Mouse (Mus musculus) neural tube, embryonic 11.5 days (tissue): ENCODE measurements at regions not wholly inside any gene's neighbourhood (a gene's known extent, or its start where the extent isn't known, plus 50 kb on each side); places are given as distances from the start of the nearest gene placed in this dataset.

Experiments
- ATAC-seq: fragments of 200-750 bp; cut with Nextera tagmentation; 2 replicates; pipeline ENCODE4 v1.8.0; 2017; ENCODE audit warnings: moderate number of reproducible peaks, mild to moderate bottlenecking, moderate TSS enrichment, moderate library complexity; ENCODE audit not compliant: insufficient read depth, low FRiP score, low TSS enrichment
- DNase-seq: peaks from one replicate; pipeline ENCODE4 v3.0.0-alpha.2; 2015; ENCODE audit warnings: low spot score
- H3K27ac ChIP-seq: fragments of 300-500 bp; sonication (generic); 2 replicates; pipeline ENCODE4 v1.5.1; 2014; ENCODE audit warnings: low read depth, mild to moderate bottlenecking, low read length
- H3K27me3 ChIP-seq: fragments of 300-500 bp; sonication (generic); 2 replicates; pipeline ENCODE4 v1.6.1; 2014; ENCODE audit warnings: mild to moderate bottlenecking, low read length, mixed read lengths; ENCODE audit not compliant: control insufficient read depth, insufficient read depth
- H3K36me3 ChIP-seq: fragments of 300-500 bp; sonication (generic); 2 replicates; pipeline ENCODE4 v1.6.1; 2014; ENCODE audit warnings: mild to moderate bottlenecking, low read length, moderate library complexity, mixed read lengths; ENCODE audit not compliant: control insufficient read depth, insufficient read depth
- H3K4me1 ChIP-seq: fragments of 300-500 bp; sonication (generic); 2 replicates; pipeline ENCODE4 v1.6.1; 2014; ENCODE audit warnings: low read length, mixed read lengths; ENCODE audit not compliant: control insufficient read depth, insufficient read depth
- H3K4me2 ChIP-seq: fragments of 300-500 bp; sonication (generic); 2 replicates; pipeline ENCODE4 v1.6.1; 2014; ENCODE audit warnings: low read depth, mild to moderate bottlenecking, moderate library complexity
- H3K4me3 ChIP-seq: fragments of 300-500 bp; sonication (generic); 2 replicates; pipeline ENCODE4 v1.5.1; 2014; ENCODE audit warnings: low read depth, low read length
- H3K9ac ChIP-seq: fragments of 300-500 bp; sonication (generic); 2 replicates; pipeline ENCODE4 v1.6.1; 2014; ENCODE audit warnings: mild to moderate bottlenecking, low read length
- H3K9me3 ChIP-seq: fragments of 300-500 bp; sonication (generic); 2 replicates; pipeline ENCODE4 v1.6.1; 2016; ENCODE audit warnings: low read length; ENCODE audit not compliant: control insufficient read depth
- WGBS: fragments of 180-500 bp; shearing (Covaris S2); extraction: QIAGEN DNeasy Blood & Tissue Kit; methylation state at CpG from one replicate; pipeline ENCODE4 v1.1.7; 2014; 5-methylcytosine and 5-hydroxymethylcytosine counted together

- Histone ChIP-seq H3K4me3 (no peak overlapping the region), H3K4me2 (no peak overlapping the region), H3K27ac (no peak overlapping the region), H3K27me3 (no peaks in the 10 kb centered on the region), H3K4me1 (no peaks in the 10 kb centered on the region), H3K9me3 (no peaks in the 10 kb centered on the region), H3K36me3 (no peaks in the 10 kb centered on the region), H3K9ac (no peak overlapping the region)
- no peak for DNase-seq
- 0 out of 2 replicates have a peak, but pooled peaks have one; percentile 20 for ATAC-seq
- WGBS: 61% methylated on average over 1 of the region's 1 CpGs
Observed at GRCm38 (mm10) chr16:83250346-83250745, 422.2 kb downstream of the Gm21833 start.

GRCm38 (mm10) chr16:83254183-83254582 is 426.0 kb downstream of the Gm21833 start:
- H3K9me3 ChIP-seq: no peaks in the 10 kb centered on the region

GRCm38 (mm10) chr16:83271869-83272268 is 443.7 kb downstream of the Gm21833 start:
- DNase-seq: no peak
- Histone ChIP-seq H3K9ac (no peak overlapping the region), H3K4me1 (no peaks in the 10 kb centered on the region), H3K36me3 (no peaks in the 10 kb centered on the region), H3K9me3 (no peaks in the 10 kb centered on the region), H3K27me3 (no peaks in the 10 kb centered on the region), H3K27ac (no peak overlapping the region), H3K4me2 (no peak overlapping the region), H3K4me3 (no peak overlapping the region)
- WGBS: 94% methylated on average over 1 of the region's 1 CpGs
- ATAC-seq: no peak

More at GRCm38 (mm10) chr16:83254183-83254582, 426.0 kb downstream of the Gm21833 start:
- Histone ChIP-seq H3K4me1 (no peaks in the 10 kb centered on the region), H3K9ac (no peak overlapping the region), H3K36me3 (no peaks in the 10 kb centered on the region), H3K27me3 (no peaks in the 10 kb centered on the region), H3K4me2 (no peak overlapping the region), H3K4me3 (no peak overlapping the region), H3K27ac (no peak overlapping the region)
- 85% methylated on average over 1 of the region's 1 CpGs for WGBS
- DNase-seq: no peak
- no peak for ATAC-seq

- Histone ChIP-seq H3K27me3 (no peaks in the 10 kb centered on the region), H3K4me3 (no peak overlapping the region), H3K4me1 (no peaks in the 10 kb centered on the region), H3K4me2 (no peak overlapping the region), H3K9ac (no peak overlapping the region), H3K36me3 (no peaks in the 10 kb centered on the region), H3K27ac (no peak overlapping the region), H3K9me3 (no peaks in the 10 kb centered on the region)
- no peak for ATAC-seq
- 89% methylated on average over 5 of the region's 5 CpGs for WGBS
- DNase-seq: no peak
Observed at GRCm38 (mm10) chr16:83316314-83316713, 488.1 kb downstream of the Gm21833 start.

- DNase-seq (no peak), ATAC-seq (no peak)
- Histone ChIP-seq H3K27me3 (no peaks in the 10 kb centered on the region), H3K27ac (no peak overlapping the region), H3K4me1 (no peaks in the 10 kb centered on the region), H3K36me3 (no peaks in the 10 kb centered on the region), H3K4me3 (no peak overlapping the region), H3K9me3 (no peaks in the 10 kb centered on the region), H3K4me2 (no peak overlapping the region), H3K9ac (no peak overlapping the region)
- 82% methylated on average over 2 of the region's 2 CpGs for WGBS
Observed at GRCm38 (mm10) chr16:83326826-83327225, 498.6 kb downstream of the Gm21833 start.

GRCm38 (mm10) chr16:83351069-83351468 is 522.9 kb downstream of the Gm21833 start:
- H3K9ac ChIP-seq: no peak overlapping the region
- H3K4me2 ChIP-seq: no peak overlapping the region
- H3K27me3 ChIP-seq: no peaks in the 10 kb centered on the region
- H3K36me3 ChIP-seq: no peaks in the 10 kb centered on the region
- ATAC-seq (no peak), DNase-seq (no peak)
- H3K9me3 ChIP-seq: no peaks in the 10 kb centered on the region
- no peak overlapping the region for H3K27ac ChIP-seq
- H3K4me3 ChIP-seq: no peak overlapping the region
- H3K4me1 ChIP-seq: no peaks in the 10 kb centered on the region

- 86% methylated on average over 2 of the region's 2 CpGs for WGBS
- no peaks in the 10 kb centered on the region for H3K4me1 ChIP-seq
- no peak overlapping the region for H3K4me2 ChIP-seq
- no peak overlapping the region for H3K27ac ChIP-seq
- no peak for DNase-seq
- H3K4me3 ChIP-seq: no peak overlapping the region
- no peaks in the 10 kb centered on the region for H3K27me3 ChIP-seq
- ATAC-seq: no peak
- no peak overlapping the region for H3K9ac ChIP-seq
- H3K9me3 ChIP-seq: no peaks in the 10 kb centered on the region
- no peaks in the 10 kb centered on the region for H3K36me3 ChIP-seq
Observed at GRCm38 (mm10) chr16:83394581-83394980, 566.4 kb downstream of the Gm21833 start.

GRCm38 (mm10) chr16:83420676-83421075 is 592.5 kb downstream of the Gm21833 start:
- H3K4me1 ChIP-seq: no peaks in the 10 kb centered on the region
- 65% methylated on average over 1 of the region's 1 CpGs for WGBS
- H3K4me3 ChIP-seq: no peak overlapping the region
- H3K27me3 ChIP-seq: no peaks in the 10 kb centered on the region
- ATAC-seq (no peak), DNase-seq (no peak)
- no peak overlapping the region for H3K4me2 ChIP-seq
- H3K27ac ChIP-seq: no peak overlapping the region
- H3K9me3 ChIP-seq: no peaks in the 10 kb centered on the region
- no peaks in the 10 kb centered on the region for H3K36me3 ChIP-seq
- H3K9ac ChIP-seq: no peak overlapping the region

- H3K4me2 ChIP-seq: no peak overlapping the region
- H3K9me3 ChIP-seq: no peaks in the 10 kb centered on the region
- no peaks in the 10 kb centered on the region for H3K27me3 ChIP-seq
- no peaks in the 10 kb centered on the region for H3K36me3 ChIP-seq
- ATAC-seq: no peak
- H3K27ac ChIP-seq: no peak overlapping the region
- no peak overlapping the region for H3K4me3 ChIP-seq
- DNase-seq: no peak
- 87% methylated on average over 5 of the region's 5 CpGs for WGBS
- H3K4me1 ChIP-seq: no peaks in the 10 kb centered on the region
- H3K9ac ChIP-seq: no peak overlapping the region
Observed at GRCm38 (mm10) chr16:83423096-83423495, 594.9 kb downstream of the Gm21833 start.
